Comparison of ENCODE assay signal across 10 mouse cellular contexts in the genomic region with DNA sequence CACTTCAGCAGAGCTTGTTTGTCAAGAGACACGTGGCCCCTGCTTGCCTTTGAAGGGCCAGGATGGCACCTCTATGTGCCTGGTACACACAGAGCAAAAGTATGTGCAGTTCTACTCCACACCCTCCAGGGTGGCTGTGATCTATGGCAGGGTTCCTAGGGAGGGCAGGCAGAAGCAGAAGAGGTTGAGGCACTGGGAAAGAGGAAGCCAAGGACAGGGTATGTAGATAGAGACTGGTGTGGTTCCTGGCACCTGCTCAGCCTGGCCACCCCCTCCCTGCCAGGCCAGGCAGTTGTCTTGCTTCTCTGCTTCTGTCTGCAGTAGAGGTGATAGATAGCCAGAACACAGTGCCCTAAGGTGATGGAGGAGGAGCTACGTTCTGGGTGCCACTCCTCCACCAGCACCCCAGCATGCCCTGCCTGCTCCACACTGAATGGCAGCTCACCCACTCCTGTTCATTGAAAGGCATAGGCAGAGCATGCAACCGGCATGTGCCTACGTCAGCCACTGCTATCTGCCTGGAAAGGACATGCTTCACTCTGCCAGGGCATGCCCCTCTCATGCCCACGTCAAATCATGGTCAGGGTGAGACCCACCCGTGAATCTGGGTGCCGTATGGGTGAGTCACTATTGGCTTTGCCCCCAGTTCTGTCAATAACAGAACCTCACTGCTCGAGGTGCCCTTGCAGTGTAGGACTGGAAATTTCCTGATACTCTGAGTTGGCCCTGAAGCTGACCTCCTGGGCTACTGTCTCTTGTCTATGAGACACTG. TPM values are rescaled to one million over a fixed set of nuclear protein-coding genes. Genes with fewer than 3 reads are reported as not detected.
DNase-seq lines count a peak whose midpoint lies in the region; ATAC-seq and TF ChIP-seq lines count a peak whose summit lies in the region.
"Had no signal": no experiment of that assay in that cellular context is flagged by ENCODE, and none has a peak within 500 bp of the region (broad histone marks: within the 10 kb centered on the region; RNA-seq: fewer than 3 reads in every experiment).

No protein-coding gene starts in this region.

- H3K36me3 ChIP-seq in liver, postnatal 0 days (replicated peaks; ENCODE audit: insufficient read depth, low read length): no peaks in the 10 kb centered on the region
- H3K36me3 ChIP-seq in hindbrain, postnatal 0 days (ENCODE audit: insufficient read depth, low read length): no peaks in the 10 kb centered on the region
- H3K36me3 ChIP-seq: forebrain, embryonic 10.5 days; liver, embryonic 15.5 days had no signal

- H3K9ac ChIP-seq in liver, postnatal 0 days (replicated peaks): no peak overlapping the region
- H3K9ac ChIP-seq in hindbrain, postnatal 0 days (replicated peaks; ENCODE audit: low read length): no peak overlapping the region
- H3K9ac ChIP-seq: liver, embryonic 15.5 days had no signal

- no peak for TF ChIP-seq POLR2A in lung, adult 2 months (IDR thresholded peaks at IDR 0.05; ENCODE audit: borderline replicate concordance, extremely low read depth, low read depth, low read length)

- TF ChIP-seq CTCF in lung, adult 2 months (IDR thresholded peaks at IDR 0.05; ENCODE audit: insufficient read depth, low read length): 0 out of 2 replicates have a peak, but pooled peaks have one; percentile 7
- TF ChIP-seq CTCF in liver, postnatal 0 days (IDR thresholded peaks at IDR 0.05; ENCODE audit: low read depth): no peak
- TF ChIP-seq CTCF in hindbrain, postnatal 0 days (IDR thresholded peaks at IDR 0.05; ENCODE audit: low read depth): no peak

- 49% methylated on average over 8 of the region's 8 CpGs for WGBS in lung, adult 2 months
- 60% methylated on average over 8 of the region's 8 CpGs for WGBS in liver, postnatal 0 days (ENCODE audit: insufficient replicate concordance)
- 72% methylated on average over 8 of the region's 8 CpGs for WGBS in hindbrain, postnatal 0 days

- H3K4me2 ChIP-seq in liver, postnatal 0 days (ENCODE audit: low read depth, low read length): no peak overlapping the region
- no peak overlapping the region for H3K4me2 ChIP-seq in hindbrain, postnatal 0 days (ENCODE audit: low read depth, low read length)
- H3K4me2 ChIP-seq: liver, embryonic 15.5 days had no signal

- no peak overlapping the region for H3K4me3 ChIP-seq in lung, adult 2 months (replicated peaks; ENCODE audit: extremely low read depth, low read depth, low read length)
- no peak overlapping the region for H3K4me3 ChIP-seq in liver, postnatal 0 days (ENCODE audit: low read depth, low read length)
- H3K4me3 ChIP-seq in hindbrain, postnatal 0 days (ENCODE audit: low read length): no peak overlapping the region
- H3K4me3 ChIP-seq: forebrain, embryonic 10.5 days; liver, embryonic 15.5 days had no signal

- H3K27ac ChIP-seq in liver, postnatal 0 days (ENCODE audit: low read depth): no peak overlapping the region
- H3K27ac ChIP-seq in hindbrain, postnatal 0 days: no peak overlapping the region
- H3K27ac ChIP-seq: forebrain, embryonic 10.5 days; liver, embryonic 15.5 days had no signal

- H3K27me3 ChIP-seq in liver, postnatal 0 days (ENCODE audit: insufficient read depth, low read length): no peaks in the 10 kb centered on the region
- H3K27me3 ChIP-seq in hindbrain, postnatal 0 days (ENCODE audit: insufficient read depth, low read length): no peaks in the 10 kb centered on the region
- H3K27me3 ChIP-seq: liver, embryonic 15.5 days had no signal

- no peaks in the 10 kb centered on the region for H3K9me3 ChIP-seq in liver, postnatal 0 days (ENCODE audit: low read length)
- no peaks in the 10 kb centered on the region for H3K9me3 ChIP-seq in hindbrain, postnatal 0 days (ENCODE audit: low read length)
- H3K9me3 ChIP-seq: forebrain, embryonic 10.5 days; liver, embryonic 15.5 days had no signal

- TF ChIP-seq EP300 in liver, postnatal 0 days (IDR thresholded peaks at IDR 0.05; ENCODE audit: low read depth): no peak

- no peak for DNase-seq in lung, adult 2 months
- DNase-seq in lung, postnatal 14 days: no peak
- peak; percentile 69 for DNase-seq in adrenal gland, postnatal 14 days
- DNase-seq in liver, postnatal 0 days: no peak
- DNase-seq in urinary bladder, postnatal 14 days (ENCODE audit: low spot score): peak; percentile 82
- no peak for DNase-seq in ovary, postnatal 14 days (ENCODE audit: low spot score)
- DNase-seq in hindbrain, postnatal 0 days (ENCODE audit: low spot score): no peak
- DNase-seq: cerebellum, postnatal 14 days had no signal

- peak; percentile 35; the same call in 1 of the 2 replicates for ATAC-seq in liver, postnatal 0 days
- no peak for ATAC-seq in hindbrain, postnatal 0 days

- 0 out of 2 replicates have a peak, but pooled peaks cover 7% of the 10 kb centered on the region for H3K4me1 ChIP-seq in lung, adult 2 months (ENCODE audit: control insufficient read depth, insufficient read depth, low read length)
- no peaks in the 10 kb centered on the region for H3K4me1 ChIP-seq in liver, postnatal 0 days (ENCODE audit: insufficient read depth)
- H3K4me1 ChIP-seq in hindbrain, postnatal 0 days (ENCODE audit: insufficient read depth, low read length): no peaks in the 10 kb centered on the region
- H3K4me1 ChIP-seq: forebrain, embryonic 10.5 days; liver, embryonic 15.5 days had no signal

RNA-seq across cellular contexts. Expression of gene Ccnd1, which starts 31.5 kb away (rescaled TPM):
- polyA plus RNA-seq in lung, adult 2 months (2012; rRNA removed): 106 and 138 TPM in 2 replicates
- 95.5 and 104 TPM in 2 replicates for total RNA-seq in adrenal gland, postnatal 14 days (2021)
- polyA plus RNA-seq in liver, postnatal 0 days (2015; fragmentation: Nextera tagmentation; extraction: Ambion mirVana): 10.1 TPM in 2 replicates
- 49.7 and 67.8 TPM in 2 replicates for total RNA-seq in hindbrain, postnatal 0 days (2014; rRNA removed)
- 37.6 and 42.8 TPM in 2 replicates for polyA plus RNA-seq in hindbrain, postnatal 0 days (2015; fragmentation: Nextera tagmentation; extraction: Ambion mirVana)

RNA-seq across cellular contexts. Expression of gene LTO1, which starts 56.3 kb away (rescaled TPM):
- polyA plus RNA-seq in lung, adult 2 months (2012; rRNA removed): 13.5 and 17.7 TPM in 2 replicates
- 24.1 and 33.2 TPM in 2 replicates for total RNA-seq in adrenal gland, postnatal 14 days (2021)
- polyA plus RNA-seq in liver, postnatal 0 days (2015; fragmentation: Nextera tagmentation; extraction: Ambion mirVana): 6.3 and 7.0 TPM in 2 replicates
- 22.6 and 25.9 TPM in 2 replicates for total RNA-seq in hindbrain, postnatal 0 days (2014; rRNA removed)
- polyA plus RNA-seq in hindbrain, postnatal 0 days (2015; fragmentation: Nextera tagmentation; extraction: Ambion mirVana): 19.3 and 22.4 TPM in 2 replicates

Comparison
In these comparisons a context has a peak if more than half of its experiments do, and no peak if none do; other contexts are left out.
1. DNase-seq: peak in adrenal gland, postnatal 14 days (single experiment) and urinary bladder, postnatal 14 days (single experiment); none in lung, adult 2 months (single experiment), lung, postnatal 14 days (single experiment), liver, postnatal 0 days (single experiment), ovary, postnatal 14 days (single experiment) and hindbrain, postnatal 0 days (single experiment).